Mouse (Mus musculus): ENCODE results near the gene Mtrr. TPM values are rescaled to one million over a fixed set of nuclear protein-coding genes. Genes with fewer than 3 reads are reported as not detected.
"Not testable (repeated sequence)": the region's sequence is repeated elsewhere in the genome, so short reads cannot be mapped to it uniquely, and the experiment has no call there.

Mtrr gene
- polyA plus RNA-seq, 1 experiment, result 28.3 TPM

GRCm38 (mm10) chr13:68553391-68553790, 28.6 kb downstream of the Mtrr start:
- peak; percentile 44 for TF ChIP-seq CTCF (IDR thresholded peaks at IDR 0.05; ENCODE audit: low read depth, low read length)
- H3K4me1 ChIP-seq (ENCODE audit: control insufficient read depth, insufficient read depth, low read length); H3K9me3 ChIP-seq (replicated peaks; ENCODE audit: control insufficient read depth, insufficient read depth, low read length, poor library complexity, severe bottlenecking); H3K4me3 ChIP-seq (ENCODE audit: low read depth, low read length); H3K27ac ChIP-seq (ENCODE audit: insufficient read depth, low read length); H3K36me3 ChIP-seq (ENCODE audit: control insufficient read depth, insufficient read depth, low read length, poor library complexity, severe bottlenecking); H3K9ac ChIP-seq (ENCODE audit: low read depth, poor library complexity, severe bottlenecking); H3K27me3 ChIP-seq (ENCODE audit: control insufficient read depth, insufficient read depth, low read length, poor library complexity, severe bottlenecking): not testable (repeated sequence)

Other genes with a start within 250 kb of the Mtrr start
- gene Fastkd3, start 85 bp upstream of the Mtrr start, polyA plus RNA-seq (2011; ENCODE audit: insufficient read depth, insufficient read length, low read depth, missing spikeins), result 29.4 and 36.9 TPM in 2 replicates
- gene 1700001L19Rik, start 15.3 kb upstream of the Mtrr start, polyA plus RNA-seq (2011; ENCODE audit: insufficient read depth, insufficient read length, low read depth, missing spikeins), result not detected in 2 replicates